Mouse (Mus musculus) embryonic fibroblast, embryonic 13.5 days (primary cell): ENCODE results near the gene Rpl19. TPM values are rescaled to one million over a fixed set of nuclear protein-coding genes. Genes with fewer than 3 reads are reported as not detected.

Experiments used
- H3K27ac ChIP-seq: 2 replicates; pipeline ENCODE4 v1.5.1; 2012; ENCODE audit warnings: low read length, control low read depth, inconsistent platforms; ENCODE audit not compliant: insufficient read depth
- H3K4me1 ChIP-seq: 2 replicates; pipeline ENCODE4 v1.6.1; 2011; ENCODE audit warnings: low read length; ENCODE audit not compliant: control insufficient read depth, insufficient read depth
- H3K4me3 ChIP-seq: 2 replicates; pipeline ENCODE4 v1.5.1; 2011; ENCODE audit warnings: mild to moderate bottlenecking, control low read depth, low read length; ENCODE audit not compliant: insufficient read depth
- CTCF ChIP-seq: IDR thresholded peaks from 2 replicates; pipeline ENCODE4 v1.5.1; 2011; ENCODE audit warnings: mild to moderate bottlenecking, control low read depth, low read length, moderate library complexity, borderline replicate concordance; ENCODE audit not compliant: insufficient read depth
- POLR2A ChIP-seq: IDR thresholded peaks from 2 replicates; pipeline ENCODE4 v1.6.1; 2011; ENCODE audit warnings: low read depth, mild to moderate bottlenecking, control low read depth, low read length, moderate library complexity
- polyA plus RNA-seq: library from polyadenylated mRNA; stranded (reverse); fragments of >200 nt; gene quantifications from 2 replicates; pipeline ENCODE4 v1.2.4, GENCODE M21; 2011; ENCODE audit warnings: low read depth; ENCODE audit not compliant: missing spikeins, insufficient read length

Gene Rpl19
- polyA plus RNA-seq, 1 experiment = 1,914 TPM

- no peak overlapping the region for H3K4me3 ChIP-seq
- peaks cover 4% of the 10 kb centered on the region; the same call in 1 of the 2 replicates for H3K4me1 ChIP-seq
- H3K27ac ChIP-seq = no peak overlapping the region
- TF ChIP-seq POLR2A = no peak
- TF ChIP-seq CTCF = no peak
Measured at GRCm38 (mm10) chr11:98061441-98061840, 34.9 kb downstream of the Rpl19 start.

DNA sequence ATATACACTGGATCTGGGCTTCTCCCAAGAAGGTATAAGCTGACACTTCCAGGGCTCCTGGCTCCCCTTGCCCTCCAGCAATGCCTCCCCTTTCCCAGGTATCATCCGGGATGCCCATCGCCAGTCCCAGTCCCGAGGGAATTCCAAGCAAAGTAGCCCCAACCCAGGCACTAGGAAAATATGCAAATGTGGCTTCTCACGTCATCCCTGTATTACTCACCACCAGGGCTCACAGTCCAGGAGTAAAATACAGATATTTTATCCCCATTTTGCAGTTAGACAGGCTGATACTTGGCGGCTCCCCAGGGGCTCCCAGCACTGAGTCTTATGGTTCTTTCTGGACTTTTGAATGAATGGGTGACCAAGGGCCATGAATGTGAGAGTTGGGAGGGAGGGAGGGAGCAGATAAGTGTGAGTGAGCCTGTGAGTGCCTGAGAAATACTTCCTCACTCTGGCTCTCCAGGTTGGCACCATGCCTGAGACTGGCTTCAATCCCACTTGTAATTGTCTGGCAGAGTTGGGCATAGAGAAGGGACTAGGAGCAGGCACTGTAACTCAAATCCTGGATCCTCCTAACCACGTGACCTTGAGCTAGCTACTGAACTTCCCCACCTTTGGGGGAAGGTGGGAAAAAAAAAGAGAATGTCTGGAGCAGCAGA lies 35.5 kb downstream of the Rpl19 start:
- no peak for TF ChIP-seq CTCF
- TF ChIP-seq POLR2A = no peak
- H3K4me1 ChIP-seq = peaks cover 4% of the 10 kb centered on the region; the same call in 1 of the 2 replicates

GRCm38 (mm10) chr11:98066201-98066600 lies 39.7 kb downstream of the Rpl19 start:
- no peak overlapping the region for H3K27ac ChIP-seq
- TF ChIP-seq POLR2A (no peak), CTCF (no peak)
- no peaks in the 10 kb centered on the region; the same call in 1 of the 2 replicates for H3K4me1 ChIP-seq
- H3K4me3 ChIP-seq = no peak overlapping the region

More for the DNA sequence above, 35.5 kb downstream of the Rpl19 start:
- Histone ChIP-seq H3K27ac (no peak overlapping the region), H3K4me3 (no peak overlapping the region)

GRCm38 (mm10) chr11:98067255-98067654 lies 40.7 kb downstream of the Rpl19 start:
- no peak overlapping the region for H3K27ac ChIP-seq

DNA sequence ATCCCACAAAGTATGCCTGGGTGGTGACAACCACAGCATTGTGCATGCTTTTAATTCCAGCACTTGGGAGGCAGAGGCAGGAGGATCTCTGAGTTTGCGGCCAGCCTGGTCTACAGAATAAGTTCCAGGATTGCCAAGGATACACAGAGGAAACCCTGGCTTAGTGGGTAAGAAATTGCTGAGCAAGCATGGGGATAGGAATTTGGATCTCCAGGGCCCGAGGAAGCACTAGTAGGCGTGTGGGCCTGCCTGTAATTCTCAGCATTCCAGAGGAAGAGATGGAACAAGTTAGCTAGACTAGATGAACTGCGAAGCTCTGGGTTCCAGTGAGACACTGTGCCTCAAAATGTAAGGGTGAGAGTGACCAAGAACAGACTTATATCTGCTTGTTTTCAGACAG lies 46.9 kb downstream of the Rpl19 start:
- Histone ChIP-seq H3K27ac (no peak overlapping the region), H3K4me3 (no peak overlapping the region), H3K4me1 (no peaks in the 10 kb centered on the region)
- TF ChIP-seq CTCF (no peak), POLR2A (no peak)

More at GRCm38 (mm10) chr11:98067255-98067654, 40.7 kb downstream of the Rpl19 start:
- TF ChIP-seq POLR2A = no peak
- TF ChIP-seq CTCF = no peak
- Histone ChIP-seq H3K4me3 (no peak overlapping the region), H3K4me1 (no peaks in the 10 kb centered on the region; the same call in 1 of the 2 replicates)

DNA sequence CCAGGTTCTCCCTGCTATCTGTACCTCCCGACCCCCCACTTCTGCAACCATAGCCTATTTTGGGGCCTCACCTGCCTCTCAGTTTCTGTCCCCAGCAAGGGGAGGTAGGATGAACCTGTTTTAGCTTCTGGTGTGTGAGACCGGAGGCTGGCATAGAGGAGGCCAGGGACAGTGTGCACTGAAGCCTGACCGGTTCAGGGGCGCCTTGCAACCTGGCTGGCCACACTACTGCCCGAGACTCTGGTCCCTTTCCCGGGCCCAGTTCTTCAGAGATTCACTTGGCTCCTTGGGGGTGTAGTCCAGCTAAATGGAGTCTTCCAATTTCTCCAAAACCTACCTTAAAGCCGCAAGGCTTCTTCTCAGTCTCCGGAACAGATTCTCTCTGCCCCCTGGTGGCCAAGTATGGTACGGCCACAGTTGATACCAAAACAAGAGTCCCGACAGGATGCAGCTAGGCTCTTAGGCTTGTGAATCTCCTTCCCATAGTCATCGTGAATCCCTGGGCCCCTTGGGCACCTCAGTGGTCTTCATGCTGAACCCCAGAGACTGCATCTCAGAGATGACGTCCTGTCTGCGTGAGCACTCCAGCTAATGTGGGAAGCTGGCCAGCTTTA lies 48.8 kb downstream of the Rpl19 start:
- Histone ChIP-seq H3K4me1 (no peaks in the 10 kb centered on the region), H3K4me3 (no peak overlapping the region), H3K27ac (no peak overlapping the region)
- no peak for TF ChIP-seq POLR2A
- TF ChIP-seq CTCF = peak; percentile 47; the same call in 1 of the 2 replicates

DNA sequence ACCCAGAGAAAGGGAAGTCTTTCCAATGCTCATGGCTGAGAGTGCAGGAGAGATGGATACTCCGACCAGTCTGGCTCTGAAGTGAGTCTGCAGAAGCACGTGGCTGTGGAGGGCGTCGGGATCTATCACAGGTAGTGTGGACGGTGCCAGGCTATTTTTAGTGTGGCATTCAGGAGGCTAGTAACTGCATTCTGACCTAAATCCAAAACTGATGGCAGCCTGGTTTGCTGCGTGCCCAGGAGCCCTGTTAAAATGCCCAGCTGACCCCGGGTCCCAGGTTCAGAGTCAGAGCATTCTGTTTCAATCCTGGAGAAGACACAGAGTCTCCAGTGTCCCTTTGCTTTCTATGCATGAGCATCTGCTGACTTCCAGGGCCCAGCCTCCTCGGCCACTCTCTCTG lies 50.6 kb downstream of the Rpl19 start:
- H3K4me1 ChIP-seq = no peaks in the 10 kb centered on the region
- TF ChIP-seq CTCF = no peak
- TF ChIP-seq POLR2A = no peak
- no peak overlapping the region for H3K4me3 ChIP-seq
- no peak overlapping the region for H3K27ac ChIP-seq

Other genes starting within 250 kb of the Rpl19 start
- 548 and 603 TPM in 2 replicates for gene Rpl23, start 244.3 kb upstream of the Rpl19 start, polyA plus RNA-seq
- 243 and 284 TPM in 2 replicates for gene Lasp1, start 227.7 kb upstream of the Rpl19 start, polyA plus RNA-seq
- gene B230217C12Rik, start 185.9 kb upstream of the Rpl19 start, polyA plus RNA-seq = 4.8 and 7.2 TPM in 2 replicates
- gene Fbxo47, start 142.6 kb upstream of the Rpl19 start, polyA plus RNA-seq = 0.53 and 1.4 TPM in 2 replicates
- gene Plxdc1, start 40.3 kb upstream of the Rpl19 start, polyA plus RNA-seq = 0.68 and 0.86 TPM in 2 replicates
- gene Arl5c, start 30.5 kb upstream of the Rpl19 start, polyA plus RNA-seq = 2.2 and 3.8 TPM in 2 replicates
- gene Cacnb1, start 3.7 kb upstream of the Rpl19 start, polyA plus RNA-seq = 4.9 and 7.1 TPM in 2 replicates
- 1.7 and 1.9 TPM in 2 replicates for gene Stac2, start 26.8 kb downstream of the Rpl19 start, polyA plus RNA-seq
- gene Fbxl20, start 123.7 kb downstream of the Rpl19 start, polyA plus RNA-seq = 30.3 and 34.0 TPM in 2 replicates
- 52.2 and 59.7 TPM in 2 replicates for gene Med1, start 166.6 kb downstream of the Rpl19 start, polyA plus RNA-seq
- gene Cdk12, start 176.3 kb downstream of the Rpl19 start, polyA plus RNA-seq = 41.8 and 42.0 TPM in 2 replicates